Mouse (Mus musculus) small intestine, adult 2 months (tissue): ENCODE results near the gene Kcnb1. TPM values are rescaled to one million over a fixed set of nuclear protein-coding genes. Genes with fewer than 3 reads are reported as not detected.

Experiments
- H3K27ac ChIP-seq: fragments of 200-500 bp; 2 replicates; pipeline ENCODE4 v1.5.1; 2012; ENCODE audit warnings: low read depth, low read length, control low read depth, inconsistent platforms; ENCODE audit not compliant: insufficient read depth
- H3K27me3 ChIP-seq: fragments of 200-500 bp; 2 replicates; pipeline ENCODE4 v1.6.1; 2012; ENCODE audit warnings: mild to moderate bottlenecking, moderate library complexity, low read length, inconsistent platforms; ENCODE audit not compliant: control insufficient read depth, insufficient read depth
- H3K36me3 ChIP-seq: fragments of 200-500 bp; 2 replicates; pipeline ENCODE4 v1.6.1; 2012; ENCODE audit warnings: mild to moderate bottlenecking, low read length, control low read depth, inconsistent platforms; ENCODE audit not compliant: control insufficient read depth, insufficient read depth
- H3K4me1 ChIP-seq: fragments of 200-500 bp; 2 replicates; pipeline ENCODE4 v1.6.1; 2012; ENCODE audit warnings: low read length, inconsistent platforms, mixed read lengths; ENCODE audit not compliant: control insufficient read depth, insufficient read depth, insufficient read length
- H3K4me3 ChIP-seq: fragments of 200-500 bp; 2 replicates; pipeline ENCODE4 v1.5.1; 2012; ENCODE audit warnings: low read depth, mild to moderate bottlenecking, control low read depth, inconsistent platforms, low read length, moderate library complexity
- CTCF ChIP-seq: fragments of 200-500 bp; IDR thresholded peaks from 2 replicates; pipeline ENCODE4 v1.5.1; 2012; ENCODE audit warnings: low read depth, mild to moderate bottlenecking, control low read depth, inconsistent platforms, low read length, moderate library complexity, mixed read lengths; ENCODE audit not compliant: insufficient replicate concordance, insufficient read length; ENCODE audit errors: extremely low read depth
- POLR2A ChIP-seq: fragments of 200-500 bp; IDR thresholded peaks from 2 replicates; pipeline ENCODE4 v1.6.1; 2012; ENCODE audit warnings: low read depth, mild to moderate bottlenecking, control low read depth, inconsistent platforms, low read length, moderate library complexity
- WGBS: fragments of 180-500 bp; shearing (Covaris S2); methylation state at CpG from one replicate; pipeline ENCODE4 v1.1.7; 2018; 5-methylcytosine and 5-hydroxymethylcytosine counted together
- polyA plus RNA-seq: library from polyadenylated mRNA; depleted of rRNA; stranded (reverse); fragments of >200 nt; gene quantifications from 2 replicates; pipeline ENCODE4 v1.2.3, GENCODE M21; 2012

Kcnb1 gene
- polyA plus RNA-seq, 1 experiment = 2.7 TPM

DNA sequence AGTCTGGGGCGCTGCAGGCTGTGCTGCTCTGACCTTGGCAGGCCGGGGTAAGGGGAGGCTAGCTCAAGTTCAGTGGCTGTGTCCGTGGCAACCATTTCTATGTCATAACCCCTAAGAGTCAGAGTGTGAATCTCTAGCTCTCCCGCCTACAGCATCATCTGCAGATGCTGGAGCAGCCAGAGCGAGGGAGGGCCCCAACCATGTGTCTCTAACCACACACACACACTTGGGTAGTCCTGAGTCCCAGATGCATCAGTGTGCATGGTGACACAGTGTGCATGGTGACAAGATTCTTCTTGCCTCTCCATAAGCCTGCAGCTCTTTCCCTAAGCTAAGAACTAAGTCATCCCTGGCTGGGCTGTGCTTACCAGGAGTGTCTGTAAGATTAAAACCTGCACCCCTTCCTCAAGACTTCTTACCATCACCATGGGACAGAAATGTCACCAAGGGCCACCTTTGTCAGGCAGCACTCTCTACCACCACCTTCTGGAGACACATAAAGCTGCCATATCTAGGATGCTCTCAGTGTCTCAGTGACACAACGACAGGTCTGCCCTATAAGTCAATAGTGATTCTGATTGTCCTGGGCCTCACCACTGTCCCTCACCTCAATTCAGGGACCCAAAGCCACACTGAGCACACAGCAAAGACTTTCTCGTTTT is 13.7 kb upstream of the Kcnb1 start:
- H3K4me1 ChIP-seq = no peaks in the 10 kb centered on the region
- TF ChIP-seq CTCF (peak; percentile 17; the same call in 1 of the 2 replicates), POLR2A (no peak)
- no peak overlapping the region for H3K4me3 ChIP-seq
- no peaks in the 10 kb centered on the region for H3K27me3 ChIP-seq
- no peaks in the 10 kb centered on the region for H3K36me3 ChIP-seq
- H3K27ac ChIP-seq = no peak overlapping the region
- WGBS = 68% methylated on average over 7 of the region's 7 CpGs

DNA sequence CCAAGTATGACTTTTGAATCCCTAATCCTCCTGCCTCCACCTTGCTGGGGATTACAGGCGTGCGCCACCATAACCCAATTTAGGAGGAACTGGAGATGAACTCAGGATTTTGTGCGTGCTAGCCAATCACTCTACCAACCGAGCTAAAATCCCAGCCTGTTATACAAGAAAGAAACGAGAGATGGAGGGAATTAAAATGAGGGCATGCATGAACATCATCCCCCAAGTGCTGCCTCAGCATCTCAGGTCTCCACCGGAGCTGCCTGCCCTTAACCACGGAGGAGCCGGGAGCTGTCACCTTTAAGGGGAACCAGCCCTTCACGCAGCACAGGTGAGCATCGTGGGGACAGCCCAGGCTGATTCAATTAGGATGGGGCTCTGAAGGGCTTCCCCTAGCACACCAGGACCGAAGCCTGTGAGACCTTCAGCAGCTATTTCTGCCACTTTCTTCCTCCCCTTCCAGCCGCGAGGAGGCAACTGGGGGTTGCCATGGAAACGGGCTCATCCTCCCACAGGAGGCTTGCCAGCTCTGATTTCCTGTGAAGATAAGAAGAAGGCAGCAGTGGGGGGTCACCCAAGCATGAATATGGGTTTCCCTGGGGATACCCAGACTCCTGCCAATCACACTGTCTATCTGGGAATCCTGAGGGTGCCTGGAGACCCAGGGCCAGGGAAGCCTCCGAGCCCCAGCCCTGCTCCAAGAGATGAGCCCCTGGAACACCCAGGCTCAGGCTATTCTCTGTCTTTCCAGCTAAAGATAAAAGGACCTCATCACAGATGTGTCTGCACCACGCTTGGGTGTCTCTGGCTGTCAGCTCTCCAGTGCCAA is 11.7 kb upstream of the Kcnb1 start:
- Histone ChIP-seq H3K4me1 (no peaks in the 10 kb centered on the region), H3K27ac (no peak overlapping the region), H3K36me3 (no peaks in the 10 kb centered on the region), H3K27me3 (no peaks in the 10 kb centered on the region), H3K4me3 (no peak overlapping the region)
- 49% methylated on average over 16 of the region's 16 CpGs for WGBS
- TF ChIP-seq CTCF = no peak
- TF ChIP-seq POLR2A = no peak

DNA sequence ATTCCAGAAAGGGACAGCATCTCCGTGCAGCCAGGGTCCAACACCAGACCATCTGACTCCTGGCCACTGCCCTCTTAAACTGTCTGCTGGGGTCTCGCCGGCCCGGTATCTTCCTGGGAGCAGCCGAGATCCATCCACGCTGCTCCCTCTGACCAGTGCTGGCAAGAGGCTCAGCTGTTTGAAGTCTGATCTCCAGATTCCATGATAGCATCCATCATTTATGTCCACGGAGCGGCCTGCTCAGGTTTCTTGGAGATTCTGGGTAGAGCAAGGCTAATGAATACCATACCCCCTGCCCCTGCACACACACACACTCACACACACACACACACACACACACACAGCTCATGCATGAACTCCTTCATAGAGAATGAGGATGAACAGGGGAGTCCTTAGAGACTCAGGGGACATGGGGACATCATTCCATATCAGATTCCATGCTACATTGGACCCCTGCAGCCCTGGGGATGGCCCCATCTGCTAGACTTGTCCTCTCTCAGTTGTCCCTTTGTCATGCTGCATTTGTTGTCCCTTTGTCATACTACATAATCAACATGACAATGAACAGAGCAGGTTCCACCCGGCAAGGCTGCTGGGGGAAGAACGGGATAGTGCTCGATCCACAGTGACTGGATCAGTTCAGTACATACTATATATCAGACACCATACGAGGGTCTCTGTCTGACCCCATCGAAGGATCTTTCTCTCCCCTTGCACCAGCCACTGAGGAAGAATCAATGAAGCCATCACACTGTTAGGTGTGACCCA is 8.9 kb upstream of the Kcnb1 start:
- H3K4me1 ChIP-seq = no peaks in the 10 kb centered on the region
- 62% methylated on average over 13 of the region's 13 CpGs for WGBS
- H3K27me3 ChIP-seq = no peaks in the 10 kb centered on the region
- no peak overlapping the region for H3K4me3 ChIP-seq
- H3K36me3 ChIP-seq = no peaks in the 10 kb centered on the region
- TF ChIP-seq CTCF (no peak), POLR2A (no peak)
- H3K27ac ChIP-seq = no peak overlapping the region

DNA sequence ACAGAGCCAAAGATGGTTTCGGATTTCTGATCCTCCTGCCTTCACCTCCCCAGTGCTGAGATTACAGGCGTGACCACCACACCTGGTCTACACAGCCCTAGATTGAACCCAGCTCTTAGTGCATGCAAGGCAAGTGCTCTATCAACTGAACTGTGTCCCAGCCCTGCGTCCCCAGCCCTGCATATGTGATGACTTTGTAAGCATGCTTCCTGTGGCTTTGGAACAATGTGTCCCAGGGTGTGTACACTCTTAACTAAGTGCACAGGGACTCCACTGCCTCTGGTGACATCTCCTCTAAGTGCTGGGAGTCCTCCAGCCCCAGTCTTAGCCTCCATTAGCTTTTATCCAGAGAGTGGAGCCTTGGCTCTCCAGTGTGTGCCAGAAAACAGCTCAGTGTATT is 3.4 kb upstream of the Kcnb1 start:
- no peak overlapping the region for H3K4me3 ChIP-seq
- TF ChIP-seq CTCF (no peak), POLR2A (no peak)
- WGBS = 68% methylated on average over 3 of the region's 3 CpGs
- H3K36me3 ChIP-seq = no peaks in the 10 kb centered on the region
- no peak overlapping the region for H3K27ac ChIP-seq
- peaks cover 6% of the 10 kb centered on the region for H3K4me1 ChIP-seq
- peaks cover 23% of the 10 kb centered on the region for H3K27me3 ChIP-seq

DNA sequence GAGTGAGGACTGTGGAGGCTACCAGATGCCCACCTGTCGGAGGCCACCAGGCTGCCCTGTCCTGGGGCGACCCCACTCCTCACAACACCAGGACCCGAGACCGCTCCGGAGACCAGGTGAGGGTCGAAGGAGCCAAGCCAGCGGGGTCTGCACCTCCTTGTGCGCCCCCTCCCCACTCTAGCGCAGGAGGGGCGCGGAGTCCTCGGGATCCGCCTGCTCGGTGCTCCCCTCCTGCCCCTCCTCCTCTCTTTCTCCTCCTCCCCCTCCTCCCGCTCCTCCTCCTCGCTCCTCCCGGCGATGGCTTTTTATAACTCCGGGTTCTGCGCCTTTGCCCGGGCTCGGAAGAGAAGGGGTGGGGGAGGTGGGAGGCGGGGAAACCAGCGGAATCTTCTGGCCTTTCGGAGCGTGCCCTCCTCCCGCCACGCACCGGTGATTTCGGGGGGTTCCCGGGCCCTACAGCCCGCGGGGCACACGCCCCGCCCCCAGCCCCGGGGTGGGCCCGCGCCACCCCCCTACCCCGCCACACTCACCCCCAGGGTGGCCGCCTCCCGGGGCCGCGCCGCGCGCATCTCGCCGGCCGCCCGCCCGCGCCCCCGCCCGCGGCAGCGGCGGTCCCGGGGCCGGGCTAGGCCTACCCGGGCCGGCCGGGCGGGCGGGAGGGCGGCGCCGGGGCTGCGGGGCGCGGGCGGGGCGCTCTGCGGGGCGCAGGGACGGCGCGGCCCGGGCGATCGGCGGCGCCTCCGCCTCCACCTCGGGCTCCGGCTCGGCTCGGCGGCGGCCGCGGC is 472 bp downstream of the Kcnb1 start:
- Histone ChIP-seq H3K4me1 (peaks cover 6% of the 10 kb centered on the region), H3K36me3 (no peaks in the 10 kb centered on the region), H3K27me3 (peaks cover 24% of the 10 kb centered on the region), H3K27ac (no peak overlapping the region), H3K4me3 (peak overlapping the region; percentile 60)
- no peak for TF ChIP-seq POLR2A
- TF ChIP-seq CTCF = no peak
- WGBS = 5% methylated on average over 81 of the region's 91 CpGs

DNA sequence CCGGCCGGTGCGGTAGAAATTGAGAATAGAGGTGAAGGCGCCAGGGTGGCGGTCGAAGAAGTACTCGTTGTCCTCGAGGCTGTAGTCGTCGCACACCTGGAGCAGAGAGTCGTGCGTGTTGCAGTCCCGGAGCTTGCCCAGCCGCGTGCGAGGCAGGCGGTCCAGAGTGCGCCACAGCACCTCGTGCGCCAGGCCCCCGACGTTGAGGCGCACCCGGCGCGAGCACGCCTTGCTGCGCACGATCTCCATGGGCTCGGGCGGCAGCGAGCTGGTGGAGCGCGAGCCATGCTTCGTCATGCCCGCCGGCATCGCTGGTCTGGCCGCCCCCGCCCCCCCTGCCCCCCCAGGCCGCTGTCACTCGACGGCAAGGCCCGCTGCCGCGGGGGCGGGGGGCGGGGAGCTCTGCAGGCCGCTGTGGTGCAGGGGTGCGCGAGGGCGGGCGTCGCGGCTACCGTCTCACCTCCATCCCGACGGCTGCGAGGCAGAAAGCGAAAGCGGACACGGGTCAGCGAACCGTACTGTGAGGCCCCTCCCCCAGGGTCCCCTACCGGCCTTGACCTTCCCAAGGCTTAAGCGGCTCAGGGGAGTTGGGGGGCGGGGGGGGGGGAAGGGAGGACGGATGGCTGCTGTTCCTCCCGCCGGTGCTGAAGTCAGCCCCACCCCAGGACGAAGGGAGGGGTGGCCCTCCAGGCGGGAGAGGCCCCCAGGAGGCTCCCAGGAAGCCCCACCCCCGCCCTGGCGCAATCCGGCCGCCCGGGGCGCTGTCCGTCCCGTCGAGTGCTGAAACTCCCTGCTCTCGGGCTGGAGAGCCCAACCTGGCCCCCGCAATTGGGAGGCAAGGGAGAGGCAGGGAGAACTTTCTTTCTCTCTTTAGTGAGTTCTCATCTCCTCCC is 1.4 kb downstream of the Kcnb1 start:
- Histone ChIP-seq H3K4me3 (peak overlapping the region; percentile 60), H3K4me1 (peaks cover 6% of the 10 kb centered on the region), H3K27me3 (peaks cover 24% of the 10 kb centered on the region), H3K27ac (no peak overlapping the region), H3K36me3 (no peaks in the 10 kb centered on the region)
- TF ChIP-seq POLR2A (no peak), CTCF (no peak)
- WGBS = 12% methylated on average over 82 of the region's 83 CpGs
